Mouse (Mus musculus) limb, embryonic 14.5 days (tissue): ENCODE results near the gene Ifna15. TPM values are rescaled to one million over a fixed set of nuclear protein-coding genes. Genes with fewer than 3 reads are reported as not detected.

Source experiments
- ATAC-seq: fragments of 200-750 bp; cut with Nextera tagmentation; 2 replicates; pipeline ENCODE4 v1.8.0; 2017; ENCODE audit warnings: low read depth, moderate number of reproducible peaks, moderate TSS enrichment; ENCODE audit not compliant: low FRiP score
- DNase-seq: peaks from one replicate; pipeline ENCODE4 v3.0.0-alpha.2; 2015; ENCODE audit warnings: low spot score
- H3K27ac ChIP-seq: fragments of 300-500 bp; sonication (generic); replicated peaks from 2 replicates; pipeline ENCODE4 v1.5.1; 2014; ENCODE audit warnings: low read depth, mild to moderate bottlenecking, low read length, moderate library complexity, mixed read lengths
- H3K27me3 ChIP-seq: fragments of 300-500 bp; sonication (generic); 2 replicates; pipeline ENCODE4 v1.6.1; 2014; ENCODE audit warnings: low read length, mixed read lengths; ENCODE audit not compliant: control insufficient read depth, insufficient read depth
- H3K36me3 ChIP-seq: fragments of 300-500 bp; sonication (generic); 2 replicates; pipeline ENCODE4 v1.6.1; 2014; ENCODE audit warnings: mild to moderate bottlenecking, low read length, moderate library complexity, mixed read lengths; ENCODE audit not compliant: control insufficient read depth, insufficient read depth
- H3K4me1 ChIP-seq: fragments of 300-500 bp; sonication (generic); 2 replicates; pipeline ENCODE4 v1.6.1; 2014; ENCODE audit warnings: antibody characterized with exemption, low read length, mixed read lengths; ENCODE audit not compliant: control insufficient read depth, insufficient read depth
- H3K4me2 ChIP-seq: fragments of 300-500 bp; sonication (generic); replicated peaks from 2 replicates; pipeline ENCODE4 v1.6.1; 2014; ENCODE audit warnings: low read depth, mild to moderate bottlenecking, low read length, moderate library complexity; ENCODE audit not compliant: severe bottlenecking
- H3K4me3 ChIP-seq: fragments of 300-500 bp; sonication (generic); replicated peaks from 2 replicates; pipeline ENCODE4 v1.5.1; 2014; ENCODE audit warnings: low read length
- H3K9ac ChIP-seq: fragments of 300-500 bp; sonication (generic); 2 replicates; pipeline ENCODE4 v1.6.1; 2014; ENCODE audit warnings: mild to moderate bottlenecking, low read depth, low read length, moderate library complexity; ENCODE audit not compliant: severe bottlenecking
- H3K9me3 ChIP-seq: fragments of 300-500 bp; sonication (generic); 2 replicates; pipeline ENCODE4 v1.6.1; 2016; ENCODE audit warnings: low read length; ENCODE audit not compliant: control insufficient read depth
- POLR2A ChIP-seq: fragments of 200-500 bp; IDR thresholded peaks from 2 replicates; pipeline ENCODE4 v1.8.0; 2012; ENCODE audit warnings: inconsistent platforms, mild to moderate bottlenecking, moderate library complexity, borderline replicate concordance; ENCODE audit not compliant: insufficient read depth, insufficient read length; ENCODE audit errors: extremely low read depth
- WGBS: fragments of 180-500 bp; shearing (Covaris S2); extraction: QIAGEN DNeasy Blood & Tissue Kit; methylation state at CpG from one replicate; pipeline ENCODE4 v1.1.7; 2014; 5-methylcytosine and 5-hydroxymethylcytosine counted together
- polyA plus RNA-seq, 2 experiments: library from polyadenylated mRNA; depleted of rRNA in 1 of 2; stranded (reverse) in 1 of 2; unstranded in 1 of 2; fragments of >200 nt; fragmentation: Nextera tagmentation in 1 of 2; extraction: Ambion mirVana in 1 of 2; gene quantifications; 2 replicates each; pipeline versions ENCODE4 v1.2.1 to v1.2.3; 2012 to 2014

The Ifna15 gene
- polyA plus RNA-seq, 2 experiments = not detected

DNA sequence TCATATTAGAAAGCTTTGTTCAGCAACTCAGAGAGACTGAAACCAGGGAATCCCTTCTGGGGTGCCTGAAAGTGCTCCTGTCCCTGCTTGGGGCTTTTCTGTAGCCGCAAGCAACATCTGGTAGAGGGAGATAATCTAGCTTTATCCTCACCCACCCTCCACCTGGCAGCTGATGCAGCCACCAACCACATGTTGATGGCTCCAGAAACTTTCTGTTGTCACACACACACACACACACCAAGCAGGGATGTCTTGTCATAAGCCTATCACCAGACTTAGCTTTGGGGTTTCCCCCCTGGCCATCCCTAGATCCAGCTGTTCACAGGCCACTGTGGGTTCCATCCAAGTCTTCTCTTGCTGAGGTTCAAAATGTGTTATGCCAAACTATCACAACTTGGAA, 22.3 kb downstream of the Ifna15 start:
- H3K9me3 ChIP-seq = no peaks in the 10 kb centered on the region
- no peaks in the 10 kb centered on the region for H3K4me1 ChIP-seq
- H3K9ac ChIP-seq = no peak overlapping the region
- H3K27me3 ChIP-seq = no peaks in the 10 kb centered on the region
- no peak for TF ChIP-seq POLR2A
- ATAC-seq (no peak), DNase-seq (no peak)
- H3K36me3 ChIP-seq = no peaks in the 10 kb centered on the region
- WGBS = 77% methylated on average over 1 of the region's 1 CpGs
- no peak overlapping the region for H3K27ac ChIP-seq
- no peak overlapping the region for H3K4me3 ChIP-seq
- H3K4me2 ChIP-seq = no peak overlapping the region

DNA sequence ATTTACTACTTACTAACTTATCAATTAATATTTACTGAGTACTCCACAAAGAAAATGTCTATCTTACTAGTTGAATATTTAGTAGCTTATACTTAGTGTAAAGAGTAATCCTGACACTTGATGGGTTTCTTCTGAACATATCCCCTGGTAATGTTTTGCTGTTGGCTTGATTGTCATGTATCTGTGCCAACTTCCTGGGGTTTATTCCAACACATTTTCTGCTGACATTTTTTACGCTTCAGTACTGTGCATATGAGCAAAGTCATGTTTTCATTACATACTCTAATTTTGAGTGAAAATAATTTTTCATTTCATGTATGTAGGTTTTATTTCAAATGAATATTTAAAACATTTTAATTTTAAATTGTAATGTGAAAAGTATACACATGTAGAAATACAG, 23.1 kb downstream of the Ifna15 start:
- Histone ChIP-seq H3K9ac (no peak overlapping the region), H3K4me2 (no peak overlapping the region), H3K9me3 (no peaks in the 10 kb centered on the region), H3K36me3 (no peaks in the 10 kb centered on the region), H3K27ac (no peak overlapping the region), H3K4me3 (no peak overlapping the region), H3K4me1 (no peaks in the 10 kb centered on the region), H3K27me3 (no peaks in the 10 kb centered on the region)
- WGBS = 96% methylated on average over 1 of the region's 1 CpGs
- DNase-seq (no peak), ATAC-seq (no peak)
- no peak for TF ChIP-seq POLR2A

DNA sequence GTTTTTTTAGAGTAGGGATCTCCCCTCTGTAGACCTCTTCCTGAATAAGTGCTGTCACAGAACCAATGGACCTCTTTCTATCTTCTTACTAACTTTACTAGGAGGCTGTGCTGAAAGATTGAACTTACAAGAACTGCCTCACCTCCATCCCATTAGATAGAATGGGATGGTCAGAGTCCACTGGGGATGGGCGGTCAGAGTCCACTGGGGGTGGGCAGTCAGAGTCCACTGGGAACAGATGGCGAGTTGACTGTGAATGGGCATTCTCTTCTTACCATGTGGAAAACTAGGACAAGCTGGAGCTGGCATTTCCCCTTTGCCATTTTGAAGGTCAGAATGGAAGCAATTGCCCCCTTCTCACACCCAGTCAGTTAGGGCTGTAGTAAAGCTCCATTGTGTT, 24.5 kb downstream of the Ifna15 start:
- no peaks in the 10 kb centered on the region for H3K27me3 ChIP-seq
- WGBS = 96% methylated on average over 2 of the region's 2 CpGs
- DNase-seq (no peak), ATAC-seq (no peak)
- no peak for TF ChIP-seq POLR2A
- no peaks in the 10 kb centered on the region for H3K36me3 ChIP-seq
- H3K9ac ChIP-seq = no peak overlapping the region
- H3K4me3 ChIP-seq = no peak overlapping the region
- H3K4me2 ChIP-seq = no peak overlapping the region
- no peak overlapping the region for H3K27ac ChIP-seq
- H3K9me3 ChIP-seq = no peaks in the 10 kb centered on the region
- H3K4me1 ChIP-seq = no peaks in the 10 kb centered on the region

DNA sequence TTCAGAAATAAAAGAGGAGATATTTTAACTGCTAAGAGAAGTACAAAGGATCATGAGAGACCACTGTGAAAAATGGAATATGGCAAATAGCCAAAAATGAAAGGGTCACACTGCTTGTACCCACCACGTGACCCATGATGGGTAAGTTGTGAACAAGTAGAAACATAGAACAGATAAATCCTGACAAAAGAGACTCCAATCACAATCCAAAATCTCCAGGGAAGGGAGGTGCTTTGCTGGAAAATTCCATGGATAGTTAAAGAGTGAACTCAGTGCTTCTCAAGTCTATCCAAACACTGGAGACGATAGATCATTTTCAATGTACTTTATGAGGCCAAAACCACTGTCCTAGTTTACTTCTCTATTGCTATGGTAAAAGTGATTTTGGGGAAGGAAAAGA, 27.2 kb downstream of the Ifna15 start:
- no peaks in the 10 kb centered on the region for H3K36me3 ChIP-seq
- no peak overlapping the region for H3K27ac ChIP-seq
- no peak overlapping the region for H3K9ac ChIP-seq
- no peaks in the 10 kb centered on the region for H3K9me3 ChIP-seq
- H3K4me2 ChIP-seq = no peak overlapping the region
- no peak for DNase-seq
- no peaks in the 10 kb centered on the region for H3K27me3 ChIP-seq
- no peak overlapping the region for H3K4me3 ChIP-seq
- ATAC-seq = no peak
- H3K4me1 ChIP-seq = no peaks in the 10 kb centered on the region
- 86% methylated on average over 2 of the region's 2 CpGs for WGBS
- no peak for TF ChIP-seq POLR2A

DNA sequence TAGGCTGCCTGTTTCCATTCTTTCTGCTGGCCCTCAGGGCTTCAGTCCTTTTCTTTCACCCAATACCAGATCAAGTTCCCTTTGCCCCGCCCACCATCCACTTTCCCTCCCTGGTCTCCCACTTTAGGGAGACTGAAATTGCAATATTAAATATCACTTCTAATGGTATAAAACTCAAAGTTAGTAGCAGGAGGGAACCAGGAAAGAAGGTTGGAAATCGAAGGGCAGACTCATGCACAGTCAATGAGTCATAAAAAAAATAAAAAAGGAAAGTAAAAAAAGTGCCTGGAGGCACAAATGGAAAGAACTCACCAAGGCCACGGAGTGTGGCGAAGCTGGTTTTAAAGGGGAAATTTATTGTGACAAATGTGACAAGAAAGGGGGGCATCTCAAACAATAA, 27.8 kb downstream of the Ifna15 start:
- no peak overlapping the region for H3K4me3 ChIP-seq
- WGBS = 45% methylated on average over 4 of the region's 4 CpGs
- ATAC-seq = no peak
- no peaks in the 10 kb centered on the region for H3K9me3 ChIP-seq
- no peak overlapping the region for H3K4me2 ChIP-seq
- H3K4me1 ChIP-seq = no peaks in the 10 kb centered on the region
- H3K27me3 ChIP-seq = no peaks in the 10 kb centered on the region
- TF ChIP-seq POLR2A = no peak
- no peaks in the 10 kb centered on the region for H3K36me3 ChIP-seq
- H3K27ac ChIP-seq = no peak overlapping the region
- H3K9ac ChIP-seq = no peak overlapping the region
- DNase-seq = no peak
